Mouse (Mus musculus) hindbrain, embryonic 11.5 days (tissue): ENCODE data around the gene Mapk10. TPM values are rescaled to one million over a fixed set of nuclear protein-coding genes. Genes with fewer than 3 reads are reported as not detected.

Experiments
- ATAC-seq: fragments of 200-750 bp; cut with Nextera tagmentation; 2 replicates; pipeline ENCODE4 v1.8.0; 2017; ENCODE audit warnings: mild to moderate bottlenecking, moderate TSS enrichment, moderate library complexity; ENCODE audit not compliant: low FRiP score
- DNase-seq: peaks from one replicate; pipeline ENCODE4 v3.0.0-alpha.2; 2015; ENCODE audit warnings: low spot score
- H3K27ac ChIP-seq: fragments of 300-500 bp; sonication (generic); 2 replicates; pipeline ENCODE4 v1.5.1; 2014; ENCODE audit warnings: mild to moderate bottlenecking, low read depth, low read length
- H3K27me3 ChIP-seq: fragments of 300-500 bp; sonication (generic); 2 replicates; pipeline ENCODE4 v1.6.1; 2014; ENCODE audit warnings: mild to moderate bottlenecking, low read length, moderate library complexity, mixed read lengths; ENCODE audit not compliant: control insufficient read depth, insufficient read depth
- H3K36me3 ChIP-seq: fragments of 300-500 bp; sonication (generic); 2 replicates; pipeline ENCODE4 v1.6.1; 2014; ENCODE audit warnings: mild to moderate bottlenecking, low read length, moderate library complexity, mixed read lengths; ENCODE audit not compliant: control insufficient read depth, insufficient read depth
- H3K4me1 ChIP-seq: fragments of 300-500 bp; sonication (generic); replicated peaks from 2 replicates; pipeline ENCODE4 v1.6.1; 2014; ENCODE audit warnings: low read length, mixed read lengths; ENCODE audit not compliant: control insufficient read depth, insufficient read depth
- H3K4me2 ChIP-seq: fragments of 300-500 bp; sonication (generic); replicated peaks from 2 replicates; pipeline ENCODE4 v1.6.1; 2014; ENCODE audit warnings: mild to moderate bottlenecking, low read depth, low read length
- H3K4me3 ChIP-seq: fragments of 300-500 bp; sonication (generic); 2 replicates; pipeline ENCODE4 v1.5.1; 2014; ENCODE audit warnings: low read depth, low read length
- H3K9ac ChIP-seq: fragments of 300-500 bp; sonication (generic); 2 replicates; pipeline ENCODE4 v1.6.1; 2014; ENCODE audit warnings: low read depth, low read length
- H3K9me3 ChIP-seq: fragments of 300-500 bp; sonication (generic); 2 replicates; pipeline ENCODE4 v1.6.1; 2016; ENCODE audit warnings: low read length; ENCODE audit not compliant: control insufficient read depth
- WGBS: fragments of 180-500 bp; shearing (Covaris S2); extraction: QIAGEN DNeasy Blood & Tissue Kit; methylation state at CpG from one replicate; pipeline ENCODE4 v1.1.7; 2014; 5-methylcytosine and 5-hydroxymethylcytosine counted together
- polyA plus RNA-seq: library from polyadenylated mRNA; unstranded; fragments of >200 nt; fragmentation: Nextera tagmentation; extraction: Ambion mirVana; gene quantifications from 2 replicates; pipeline ENCODE4 v1.2.1, GENCODE M21; 2014

Gene Mapk10
- polyA plus RNA-seq, 1 experiment from 2014 or later, result 72.2 TPM

DNA sequence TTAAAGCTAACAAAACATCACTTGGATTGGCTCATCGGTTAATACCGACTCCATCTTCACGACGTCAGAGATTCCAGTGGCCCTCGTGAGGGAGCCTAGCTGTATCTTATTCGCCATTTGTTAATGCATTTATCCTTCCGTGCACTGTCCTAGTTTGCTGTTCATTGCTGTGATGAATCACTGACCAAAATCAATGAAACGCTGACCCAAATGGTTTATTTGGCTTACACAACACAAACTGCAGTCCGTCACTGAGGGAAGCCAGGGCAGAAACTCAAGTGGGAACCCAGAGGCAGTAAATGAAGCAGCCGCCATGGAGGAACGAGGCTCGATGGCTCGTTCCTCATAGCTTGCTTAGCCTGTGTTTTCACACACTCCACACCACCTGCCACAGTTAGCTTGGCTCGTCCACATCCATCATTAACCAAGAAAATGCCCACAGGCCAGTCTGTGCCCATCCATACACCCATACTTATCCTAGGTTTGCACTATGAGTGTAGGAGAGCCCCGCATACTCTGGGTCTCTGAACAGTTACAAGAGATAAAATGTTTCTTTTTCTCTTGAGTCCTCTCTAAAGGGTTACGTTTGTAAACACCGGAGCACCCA is 140.0 kb downstream of the Mapk10 start:
- no peak overlapping the region for H3K4me2 ChIP-seq
- ATAC-seq, result no peak
- 84% methylated on average over 17 of the region's 17 CpGs for WGBS
- H3K27ac ChIP-seq, result no peak overlapping the region
- no peaks in the 10 kb centered on the region for H3K9me3 ChIP-seq
- H3K27me3 ChIP-seq, result no peaks in the 10 kb centered on the region
- H3K36me3 ChIP-seq, result no peaks in the 10 kb centered on the region
- H3K4me1 ChIP-seq, result no peaks in the 10 kb centered on the region; the same call in 1 of the 2 replicates
- H3K4me3 ChIP-seq, result no peak overlapping the region
- no peak for DNase-seq
- no peak overlapping the region for H3K9ac ChIP-seq

DNA sequence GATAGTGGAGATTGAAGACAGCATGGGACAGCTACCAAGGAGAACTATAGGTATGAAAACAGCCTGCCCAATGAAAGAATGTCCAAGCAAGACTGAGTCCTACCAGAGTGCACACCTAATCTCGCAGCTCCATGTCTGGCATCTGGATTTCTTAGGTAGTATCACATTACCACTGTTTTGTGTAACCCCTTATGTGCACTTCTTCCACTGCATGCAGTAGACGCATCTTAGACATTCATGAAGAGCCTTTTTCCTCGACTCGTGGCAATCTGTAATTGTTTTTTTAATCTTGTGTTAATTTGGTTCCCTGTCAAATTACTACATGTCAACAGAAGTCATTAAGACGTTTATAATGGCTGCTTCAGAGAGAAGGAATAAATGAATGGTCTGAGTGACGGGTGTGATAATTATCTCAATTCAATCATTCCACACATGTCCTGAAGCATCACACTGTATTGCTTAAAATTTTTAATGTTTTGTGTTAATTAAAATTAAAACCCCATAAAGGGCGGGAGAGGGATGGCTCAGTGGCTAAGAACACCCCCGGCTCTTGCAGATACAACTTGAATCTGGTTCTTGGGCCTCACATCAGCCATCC is 160.7 kb downstream of the Mapk10 start:
- WGBS, result 70% methylated on average over 8 of the region's 8 CpGs

DNA sequence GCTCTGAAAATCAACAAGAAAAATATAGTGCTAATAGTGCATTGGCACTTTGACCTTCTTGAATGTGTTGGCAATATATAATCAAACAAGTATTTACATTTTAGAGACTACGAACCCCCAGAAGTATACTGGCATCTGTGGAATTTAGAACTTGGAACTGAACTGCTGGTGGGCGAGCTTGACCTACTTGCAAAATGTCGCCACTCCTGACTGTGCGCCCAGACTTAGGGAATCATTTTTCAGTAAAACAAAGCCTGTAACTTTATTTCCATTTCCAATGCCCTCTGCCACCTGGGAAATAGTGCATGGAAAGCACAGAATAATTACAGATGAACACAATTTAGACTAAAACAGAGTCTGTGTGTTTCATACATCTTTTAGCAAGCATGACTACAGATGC is 163.1 kb downstream of the Mapk10 start:
- Histone ChIP-seq H3K4me3 (no peak overlapping the region), H3K4me1 (no peaks in the 10 kb centered on the region), H3K27me3 (no peaks in the 10 kb centered on the region), H3K36me3 (no peaks in the 10 kb centered on the region), H3K9me3 (no peaks in the 10 kb centered on the region), H3K4me2 (no peak overlapping the region), H3K27ac (no peak overlapping the region), H3K9ac (no peak overlapping the region)
- ATAC-seq, result no peak
- 74% methylated on average over 4 of the region's 4 CpGs for WGBS
- no peak for DNase-seq

More for the DNA sequence above, 160.7 kb downstream of the Mapk10 start:
- H3K4me2 ChIP-seq, result no peak overlapping the region
- no peaks in the 10 kb centered on the region for H3K4me1 ChIP-seq
- no peaks in the 10 kb centered on the region for H3K36me3 ChIP-seq
- H3K27ac ChIP-seq, result no peak overlapping the region
- H3K9ac ChIP-seq, result no peak overlapping the region
- no peak for ATAC-seq
- no peak for DNase-seq
- H3K27me3 ChIP-seq, result no peaks in the 10 kb centered on the region
- no peaks in the 10 kb centered on the region for H3K9me3 ChIP-seq
- H3K4me3 ChIP-seq, result no peak overlapping the region

DNA sequence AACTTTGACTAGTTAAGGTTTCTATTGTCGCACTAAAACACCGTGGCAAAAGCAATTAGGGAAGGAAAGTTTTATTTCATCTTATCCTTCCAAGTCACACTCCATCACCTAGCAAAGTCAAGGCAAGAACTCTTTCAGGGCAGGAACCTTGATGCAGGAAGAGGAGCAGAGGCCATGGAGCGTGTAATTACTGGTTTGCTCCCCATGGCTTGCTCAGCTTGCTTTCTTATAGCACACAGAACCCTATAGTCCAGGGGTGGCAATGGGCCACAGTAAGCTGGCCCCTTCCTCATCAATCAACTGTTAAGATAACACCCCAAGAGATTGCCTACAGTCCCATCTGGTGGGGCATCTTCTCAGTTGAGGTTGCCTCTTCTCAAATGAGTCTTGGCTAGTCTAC is 173.4 kb downstream of the Mapk10 start:
- WGBS, result 92% methylated on average over 3 of the region's 3 CpGs
- H3K4me1 ChIP-seq, result no peaks in the 10 kb centered on the region
- H3K9me3 ChIP-seq, result no peaks in the 10 kb centered on the region
- DNase-seq (no peak), ATAC-seq (no peak)
- no peak overlapping the region for H3K27ac ChIP-seq
- no peak overlapping the region for H3K4me3 ChIP-seq
- H3K9ac ChIP-seq, result no peak overlapping the region
- no peaks in the 10 kb centered on the region for H3K27me3 ChIP-seq
- no peaks in the 10 kb centered on the region for H3K36me3 ChIP-seq
- H3K4me2 ChIP-seq, result no peak overlapping the region

- DNase-seq (no peak), ATAC-seq (no peak)
- H3K27ac ChIP-seq, result no peak overlapping the region
Observed at GRCm38 (mm10) chr5:103028940-103029621, 182.1 kb downstream of the Mapk10 start.

DNA sequence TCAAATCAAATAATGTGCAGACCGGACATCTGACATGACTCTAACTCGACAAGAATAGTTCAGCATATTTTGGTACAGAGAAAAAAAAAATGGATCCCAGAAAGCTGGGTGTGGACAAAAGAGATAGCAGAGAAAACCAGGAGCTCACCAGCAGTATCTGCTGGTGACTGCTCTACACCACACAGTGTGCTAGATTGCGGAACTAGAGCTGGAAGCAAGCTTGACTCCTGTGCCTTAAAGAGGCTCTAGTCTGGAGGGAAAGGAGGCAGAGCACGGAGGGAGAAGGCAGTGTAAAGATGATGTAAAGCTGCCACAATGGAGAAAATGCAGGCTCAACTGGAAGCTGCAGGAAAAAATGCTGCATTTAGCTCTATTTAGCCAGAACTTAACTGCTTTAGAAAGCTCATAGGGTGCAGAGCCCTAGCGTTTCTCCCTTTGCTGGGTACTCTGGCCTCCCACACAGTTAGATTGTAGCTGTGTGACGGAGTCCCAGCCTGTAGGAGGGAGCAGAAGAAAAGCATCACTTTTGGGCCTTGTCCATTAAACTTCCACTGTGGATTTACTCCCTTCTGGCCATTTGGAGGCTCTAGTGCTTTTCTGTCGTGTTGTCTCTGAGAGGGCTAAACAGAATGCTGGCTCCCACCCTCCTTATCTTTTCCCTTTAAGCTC is 188.5 kb downstream of the Mapk10 start:
- Histone ChIP-seq H3K4me2 (no peak overlapping the region), H3K9ac (no peak overlapping the region), H3K4me3 (no peak overlapping the region), H3K4me1 (no peaks in the 10 kb centered on the region; the same call in 1 of the 2 replicates), H3K36me3 (no peaks in the 10 kb centered on the region), H3K9me3 (no peaks in the 10 kb centered on the region), H3K27ac (no peak overlapping the region), H3K27me3 (no peaks in the 10 kb centered on the region)
- DNase-seq, result no peak
- 74% methylated on average over 7 of the region's 7 CpGs for WGBS
- no peak for ATAC-seq

More at GRCm38 (mm10) chr5:103028940-103029621, 182.1 kb downstream of the Mapk10 start:
- Histone ChIP-seq H3K4me3 (no peak overlapping the region), H3K4me1 (no peaks in the 10 kb centered on the region), H3K36me3 (no peaks in the 10 kb centered on the region), H3K4me2 (no peak overlapping the region), H3K27me3 (no peaks in the 10 kb centered on the region), H3K9ac (no peak overlapping the region), H3K9me3 (no peaks in the 10 kb centered on the region)
- WGBS, result 72% methylated on average over 13 of the region's 13 CpGs

DNA sequence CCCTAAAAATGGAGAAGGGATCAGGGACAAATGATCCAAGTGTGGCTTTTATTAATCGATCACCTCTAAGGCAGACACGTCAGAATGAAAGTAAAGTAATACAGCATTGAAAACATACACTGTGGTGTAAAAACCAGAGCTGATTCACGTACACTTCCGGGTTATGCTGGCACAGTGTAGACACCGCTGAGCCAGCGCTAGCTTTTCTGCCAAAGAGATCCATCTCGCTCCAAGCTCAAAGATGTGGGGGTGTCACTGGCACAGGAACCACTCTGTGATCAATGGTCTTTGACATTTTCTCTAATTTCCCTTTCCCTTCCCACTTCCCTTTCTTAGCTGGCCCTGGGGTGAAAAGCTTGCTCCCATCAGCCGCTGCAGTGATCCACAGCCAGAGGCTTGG is 189.7 kb downstream of the Mapk10 start:
- ATAC-seq (no peak), DNase-seq (no peak)
- H3K4me3 ChIP-seq, result no peak overlapping the region
- WGBS, result 72% methylated on average over 8 of the region's 8 CpGs
- H3K4me1 ChIP-seq, result no peaks in the 10 kb centered on the region; the same call in 1 of the 2 replicates
- H3K27ac ChIP-seq, result 0 out of 2 replicates have a peak overlapping the region, but pooled peaks have one; percentile 47
- H3K9ac ChIP-seq, result no peak overlapping the region
- no peaks in the 10 kb centered on the region for H3K27me3 ChIP-seq
- H3K36me3 ChIP-seq, result no peaks in the 10 kb centered on the region
- no peaks in the 10 kb centered on the region for H3K9me3 ChIP-seq
- H3K4me2 ChIP-seq, result no peak overlapping the region

GRCm38 (mm10) chr5:103020954-103021353 is 190.2 kb downstream of the Mapk10 start:
- WGBS, result 49% methylated on average over 3 of the region's 3 CpGs

More at GRCm38 (mm10) chr5:103020954-103021353, 190.2 kb downstream of the Mapk10 start:
- no peak for DNase-seq
- no peaks in the 10 kb centered on the region for H3K36me3 ChIP-seq
- no peak overlapping the region for H3K4me2 ChIP-seq
- no peaks in the 10 kb centered on the region for H3K27me3 ChIP-seq
- no peak overlapping the region for H3K27ac ChIP-seq
- no peaks in the 10 kb centered on the region; the same call in 1 of the 2 replicates for H3K4me1 ChIP-seq
- ATAC-seq, result peak; percentile 71; the same call in 1 of the 2 replicates
- H3K9me3 ChIP-seq, result no peaks in the 10 kb centered on the region
- H3K4me3 ChIP-seq, result no peak overlapping the region
- no peak overlapping the region for H3K9ac ChIP-seq
